Mouse (Mus musculus): ENCODE results near the gene Ago3.

Gene Ago3

DNA sequence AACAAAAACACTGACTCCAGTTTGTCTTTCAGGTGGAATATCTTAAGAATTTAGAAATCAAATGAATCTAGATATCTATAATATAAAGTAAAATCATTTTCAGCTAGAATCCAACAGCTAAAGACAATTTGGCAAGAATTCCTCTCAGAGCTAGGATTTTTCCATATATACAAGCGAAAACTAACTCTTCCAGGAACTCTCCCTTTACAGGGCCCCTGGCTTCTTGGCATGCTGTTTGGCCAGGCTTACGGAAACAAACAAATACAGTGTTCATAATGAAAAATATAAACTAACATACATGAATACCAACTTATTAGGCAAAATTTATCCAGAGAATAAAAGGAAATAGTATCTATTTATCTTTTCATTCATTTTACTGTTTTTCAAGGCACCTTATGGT is 5.5 kb downstream of the Ago3 start:
- in situ Hi-C loops (cut with MboI, MseI): no loop called here

DNA sequence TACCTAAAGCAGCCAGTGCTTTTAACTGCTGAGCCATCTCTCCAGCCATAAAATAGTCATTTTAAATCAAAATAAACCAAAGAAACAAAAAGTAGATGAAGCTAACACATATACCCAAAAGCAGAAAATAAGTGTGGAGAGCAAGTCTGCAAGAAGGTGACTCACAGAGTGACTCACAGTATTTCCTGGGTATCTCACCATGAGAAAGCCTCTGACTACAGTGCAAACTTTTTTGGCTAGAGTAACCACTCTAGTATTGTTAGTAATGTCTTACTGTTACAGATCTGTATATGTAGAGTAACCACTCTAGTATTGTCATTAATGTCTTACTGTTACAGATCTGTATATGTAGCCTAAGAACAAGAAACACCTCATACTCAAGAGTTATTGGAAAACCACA is 13.6 kb downstream of the Ago3 start:
- in situ Hi-C loops (cut with MboI, MseI): no loop called here

GRCm38 (mm10) chr4:126412526-126412925 is 16.8 kb downstream of the Ago3 start:
- in situ Hi-C loops (cut with MboI, MseI): no loop called here

GRCm38 (mm10) chr4:126371497-126371896 is 57.9 kb downstream of the Ago3 start:
- in situ Hi-C loops (cut with MboI, MseI): no loop called here

DNA sequence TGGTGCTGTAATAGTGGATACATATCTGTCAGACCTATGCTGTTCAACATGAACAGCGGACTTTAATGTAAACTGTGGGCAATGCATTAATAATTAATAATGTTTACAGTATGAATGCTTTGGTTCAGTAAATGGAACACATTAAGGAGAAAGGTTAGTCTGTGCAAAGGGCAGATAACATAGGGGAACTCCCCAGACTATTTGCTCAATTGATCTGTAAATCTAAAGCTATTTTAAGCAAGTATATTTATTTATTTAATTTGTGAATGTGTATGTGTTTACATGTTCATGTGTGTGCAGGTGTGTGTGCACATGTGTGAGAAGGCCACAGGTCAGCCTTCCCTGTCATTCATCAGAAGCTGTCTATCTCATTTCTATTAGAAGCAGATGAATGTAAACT is 69.3 kb downstream of the Ago3 start:
- in situ Hi-C loops (cut with MboI, MseI): no loop called here

DNA sequence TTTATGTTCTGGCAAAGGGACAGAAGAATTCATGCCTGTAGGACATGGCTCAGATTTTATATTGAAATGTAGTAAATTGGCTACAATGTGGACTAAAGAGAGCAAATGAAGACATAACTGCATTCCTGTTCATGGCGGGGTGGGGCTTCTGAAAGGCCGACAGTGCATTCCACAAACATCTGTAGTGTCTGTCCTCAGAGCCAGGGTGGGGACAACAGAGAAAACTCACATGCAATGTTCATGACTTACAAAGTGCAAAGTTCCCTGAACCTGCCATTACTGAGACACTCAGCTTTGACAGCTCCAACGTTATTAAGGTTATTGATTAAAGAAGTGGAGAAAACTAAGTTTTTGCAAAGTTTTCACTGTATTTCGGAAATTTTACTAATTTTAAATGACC is 85.9 kb downstream of the Ago3 start:
- in situ Hi-C loops (cut with MboI, MseI): no loop called here

GRCm38 (mm10) chr4:126339461-126339860 is 89.9 kb downstream of the Ago3 start:
- in situ Hi-C loops (cut with MboI, MseI): no loop called here

DNA sequence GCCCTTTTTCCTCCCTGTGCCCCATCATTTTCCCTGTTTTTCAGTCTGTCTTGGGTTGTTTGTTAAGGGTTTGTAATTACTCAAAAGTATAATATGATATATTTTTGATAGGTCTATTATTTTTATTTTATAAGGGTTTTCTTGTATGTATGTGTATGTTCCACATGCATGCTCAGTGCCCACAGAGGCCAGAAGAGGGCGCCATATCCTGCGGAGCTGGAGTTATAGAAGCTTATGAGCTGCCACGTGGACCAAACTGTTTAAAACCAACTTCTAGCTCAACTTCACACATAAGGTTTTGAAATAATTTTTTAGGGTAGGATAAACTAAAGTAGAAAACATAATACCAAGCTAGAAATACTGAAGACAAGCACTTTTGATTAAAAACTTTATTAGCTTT is 97.0 kb downstream of the Ago3 start:
- in situ Hi-C loops (cut with MboI, MseI): no loop called here

DNA sequence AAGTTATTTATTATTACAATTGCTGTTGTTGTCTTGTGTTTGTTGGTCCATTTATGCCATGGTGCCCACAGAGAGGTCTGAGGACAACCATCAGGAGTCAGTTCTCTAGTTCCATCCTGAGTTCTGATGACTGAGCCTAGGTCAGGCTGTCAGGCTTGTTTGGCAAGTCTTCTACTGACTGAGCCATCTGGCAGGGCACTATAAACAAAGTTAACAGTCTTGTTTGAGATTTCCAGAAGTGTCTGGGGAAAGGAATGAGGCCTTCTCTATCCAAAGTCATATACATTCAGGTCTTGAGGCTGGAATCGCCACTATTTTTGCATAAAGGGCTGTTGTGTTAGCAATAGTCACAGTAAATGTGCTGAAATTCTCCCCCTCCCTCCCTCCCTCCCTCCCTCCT is 97.6 kb downstream of the Ago3 start:
- in situ Hi-C loops (cut with MboI, MseI): no loop called here

DNA sequence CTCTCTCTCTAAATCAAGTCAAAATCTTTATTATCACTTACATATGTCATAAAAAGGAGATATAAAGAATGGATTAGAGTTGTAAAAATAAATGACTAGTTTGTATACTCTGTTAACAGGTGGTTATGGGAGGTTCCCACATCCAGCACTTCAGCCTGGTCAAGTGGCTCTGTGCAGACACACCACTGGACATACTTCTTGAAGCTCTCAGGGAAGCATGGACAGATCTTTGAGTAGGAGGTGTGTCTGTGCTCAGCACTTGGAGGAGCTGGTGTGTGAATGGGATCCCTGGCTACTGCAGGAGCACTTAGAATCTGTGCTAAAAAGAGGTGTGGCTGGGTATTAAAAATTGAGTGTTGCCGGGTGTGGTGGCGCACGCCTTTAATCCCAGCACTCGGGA is 99.1 kb downstream of the Ago3 start:
- in situ Hi-C loops (cut with MboI, MseI): no loop called here

DNA sequence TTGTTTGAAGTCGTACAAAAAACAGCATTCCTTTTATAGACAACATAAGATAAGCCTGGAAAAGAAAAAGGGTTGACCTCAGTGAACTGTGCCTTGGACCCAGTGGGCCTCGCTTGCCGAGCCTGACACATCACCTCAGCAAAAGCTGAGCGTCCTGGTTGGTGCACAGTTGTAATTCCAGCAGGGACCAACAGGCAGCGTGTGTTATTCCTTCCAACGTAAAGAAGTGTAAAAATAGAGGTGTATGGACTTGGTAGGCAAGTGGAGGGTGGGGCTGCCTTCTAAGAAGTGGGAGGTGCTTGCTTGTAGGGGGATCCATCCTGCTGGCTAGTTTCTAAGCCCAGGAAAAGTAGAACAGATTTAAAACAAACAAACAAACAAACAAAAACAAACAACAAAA is 103.3 kb downstream of the Ago3 start:
- in situ Hi-C loops (cut with MboI, MseI): no loop called here

GRCm38 (mm10) chr4:126325281-126325861 is 104.0 kb downstream of the Ago3 start, which contains the start of gene Tekt2:
Tekt2 (minus strand) TSS chr4:126325688.
- in situ Hi-C loops (cut with MboI, MseI): no loop called here

GRCm38 (mm10) chr4:126324861-126325260 is 104.5 kb downstream of the Ago3 start:
- in situ Hi-C loops (cut with MboI, MseI): no loop called here

DNA sequence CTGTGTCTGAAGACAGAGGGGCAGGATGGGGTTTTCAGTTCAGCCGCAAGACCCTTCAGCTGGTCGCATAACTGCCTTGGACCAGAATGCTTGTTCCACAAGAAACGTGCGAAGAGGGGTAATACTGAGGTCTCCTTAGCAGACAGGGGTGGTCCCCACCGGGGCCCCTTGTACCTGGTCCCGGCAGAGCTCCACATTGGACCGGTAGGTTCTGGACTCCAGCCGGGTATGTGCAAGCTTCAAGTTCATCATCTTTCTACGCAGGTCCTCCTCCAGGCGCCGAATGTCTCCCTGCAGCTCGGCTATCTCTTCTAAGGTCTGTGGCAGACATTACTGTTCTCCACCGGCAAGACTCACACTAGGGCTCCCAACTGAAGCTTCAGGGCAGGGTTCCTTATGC is 106.7 kb downstream of the Ago3 start:
- in situ Hi-C loops (cut with MboI, MseI): no loop called here

DNA sequence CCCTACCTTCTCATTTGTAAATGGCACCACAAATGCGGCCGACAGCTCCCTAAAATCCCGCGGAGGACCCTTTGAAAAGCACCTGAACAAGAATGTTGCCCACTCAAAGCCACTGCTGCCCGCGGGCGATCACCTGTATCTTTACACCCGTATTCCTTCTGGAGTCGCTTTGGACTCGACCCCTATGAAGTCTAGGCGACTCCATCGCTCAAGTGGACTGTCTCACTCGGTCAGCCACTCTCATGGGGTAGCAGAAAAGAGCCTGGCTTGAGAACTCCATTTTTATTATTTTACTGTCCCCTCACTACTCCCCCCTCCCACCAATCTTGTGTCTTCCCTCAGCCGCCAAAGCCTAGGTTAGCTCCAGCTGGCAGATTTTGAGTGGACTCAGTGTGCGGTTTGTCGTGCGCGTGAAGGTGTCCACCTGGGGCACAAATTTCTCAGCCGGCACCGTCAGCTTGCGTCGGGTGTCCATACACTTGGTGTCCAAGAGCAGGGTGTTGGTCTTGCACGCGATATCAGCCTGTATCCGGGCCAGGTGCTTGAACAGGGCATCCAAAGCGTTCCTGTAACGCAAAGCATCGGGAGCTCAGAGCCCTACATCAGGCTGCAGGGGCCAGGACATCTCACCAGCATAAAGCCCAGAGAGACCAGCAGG is 107.4 kb downstream of the Ago3 start:
- in situ Hi-C loops (cut with MboI, MseI): no loop called here

- in situ Hi-C loops (cut with MboI, MseI): no loop called here
Observed at GRCm38 (mm10) chr4:126321111-126321853, 108.1 kb downstream of the Ago3 start, which contains the start of gene Adprhl2. Adprhl2 (minus strand) TSS chr4:126321703.

GRCm38 (mm10) chr4:126319806-126320205 is 109.5 kb downstream of the Ago3 start:
- in situ Hi-C loops (cut with MboI, MseI): no loop called here

GRCm38 (mm10) chr4:126316443-126317040 is 112.8 kb downstream of the Ago3 start:
- in situ Hi-C loops (cut with MboI, MseI): no loop called here

GRCm38 (mm10) chr4:126315931-126316330 is 113.4 kb downstream of the Ago3 start:
- in situ Hi-C loops (cut with MboI, MseI): no loop called here

DNA sequence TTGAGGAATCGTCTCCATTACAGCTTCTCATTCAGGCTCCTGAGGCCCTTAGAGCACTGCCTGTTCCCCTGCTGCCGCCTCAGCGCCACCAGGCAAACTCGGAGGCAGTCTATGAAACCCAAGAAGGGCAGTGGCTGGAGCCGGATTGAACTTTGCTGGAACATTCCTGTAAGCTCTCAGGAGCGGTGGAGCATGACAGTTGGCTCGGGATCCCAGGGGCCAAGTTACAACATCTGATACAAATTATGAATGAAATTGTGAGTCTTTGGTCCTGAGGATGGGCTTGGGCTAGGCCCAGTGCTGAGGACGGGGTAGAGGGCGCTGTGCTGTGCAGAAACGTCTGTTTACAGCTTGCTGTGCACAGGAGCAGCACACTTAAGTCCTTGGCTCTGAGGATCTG is 115.0 kb downstream of the Ago3 start:
- in situ Hi-C loops (cut with MboI, MseI): no loop called here

DNA sequence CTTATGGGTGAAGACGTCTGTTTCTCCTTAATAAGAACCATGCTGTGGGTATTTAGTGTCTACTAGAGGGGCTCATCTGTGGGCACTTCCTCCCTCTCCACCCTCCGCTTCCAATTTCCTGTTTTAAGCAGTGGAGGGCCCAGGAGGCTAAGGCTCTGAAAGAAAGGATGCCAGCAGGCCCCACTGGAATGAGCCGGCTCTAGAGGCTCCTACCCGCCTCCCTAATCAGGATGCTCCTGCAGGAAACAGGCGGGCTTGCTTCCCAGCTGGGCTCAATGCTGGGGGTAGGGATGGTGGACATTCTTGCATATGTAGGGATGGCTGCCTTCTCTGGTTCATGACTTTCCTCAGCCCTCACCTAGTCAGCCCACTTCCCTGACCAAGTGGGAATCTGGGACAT is 116.2 kb downstream of the Ago3 start:
- in situ Hi-C loops (cut with MboI, MseI): no loop called here

DNA sequence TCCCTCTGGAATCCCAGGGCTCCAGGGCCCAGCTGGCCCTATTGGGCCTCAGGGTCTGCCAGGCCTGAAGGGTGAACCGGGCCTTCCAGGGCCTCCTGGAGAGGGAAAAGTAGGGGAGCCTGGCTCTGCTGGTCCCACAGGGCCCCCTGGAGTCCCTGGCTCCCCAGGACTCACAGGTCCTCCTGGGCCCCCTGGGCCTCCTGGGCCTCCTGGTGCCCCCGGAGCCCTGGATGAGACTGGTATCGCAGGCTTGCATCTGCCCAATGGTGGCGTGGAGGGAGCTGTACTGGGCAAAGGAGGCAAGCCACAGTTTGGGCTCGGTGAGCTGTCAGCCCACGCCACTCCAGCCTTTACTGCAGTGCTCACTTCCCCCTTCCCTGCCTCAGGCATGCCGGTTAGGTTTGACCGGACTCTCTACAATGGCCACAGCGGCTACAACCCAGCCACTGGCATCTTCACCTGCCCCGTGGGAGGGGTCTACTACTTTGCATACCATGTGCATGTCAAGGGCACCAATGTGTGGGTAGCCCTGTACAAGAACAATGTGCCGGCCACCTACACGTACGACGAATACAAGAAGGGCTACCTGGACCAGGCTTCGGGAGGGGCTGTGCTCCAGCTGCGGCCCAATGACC is 117.7 kb downstream of the Ago3 start:
- in situ Hi-C loops (cut with MboI, MseI): no loop called here
